Mouse (Mus musculus) T-cell, adult 2 months (primary cell): Measurements from ENCODE around the gene Tspan33.
A peak's percentile ranks its signal among the peaks of the same experiment; 100 is the strongest.
"Not testable (repeated sequence)": the region's sequence is repeated elsewhere in the genome, so short reads cannot be mapped to it uniquely, and the experiment has no call there.

ENCODE experiments used
- DNase-seq: peaks from one replicate; pipeline ENCODE4 v3.0.0; 2022; ENCODE audit warnings: low spot score

Gene Tspan33

DNA sequence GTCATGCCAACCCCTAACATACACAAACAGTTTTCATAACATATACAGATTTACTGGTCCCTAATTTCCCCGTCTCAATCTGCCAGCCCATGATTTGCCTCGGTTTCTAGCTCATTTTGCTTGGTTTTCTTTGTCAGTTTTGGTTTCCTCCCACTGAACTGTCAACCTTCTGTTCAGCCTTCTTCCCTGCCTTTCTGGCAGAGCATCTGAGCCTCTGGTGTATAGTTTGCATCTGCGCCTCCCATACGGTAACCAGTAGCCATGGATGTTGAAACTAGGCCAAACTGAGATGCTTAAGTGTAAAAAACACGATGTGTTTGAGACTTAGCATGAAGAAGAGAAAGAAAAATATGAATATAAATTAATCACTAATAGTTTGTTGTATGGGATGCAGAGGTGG lies 62.0 kb downstream of the Tspan33 start:
- DNase-seq = no peak

DNA sequence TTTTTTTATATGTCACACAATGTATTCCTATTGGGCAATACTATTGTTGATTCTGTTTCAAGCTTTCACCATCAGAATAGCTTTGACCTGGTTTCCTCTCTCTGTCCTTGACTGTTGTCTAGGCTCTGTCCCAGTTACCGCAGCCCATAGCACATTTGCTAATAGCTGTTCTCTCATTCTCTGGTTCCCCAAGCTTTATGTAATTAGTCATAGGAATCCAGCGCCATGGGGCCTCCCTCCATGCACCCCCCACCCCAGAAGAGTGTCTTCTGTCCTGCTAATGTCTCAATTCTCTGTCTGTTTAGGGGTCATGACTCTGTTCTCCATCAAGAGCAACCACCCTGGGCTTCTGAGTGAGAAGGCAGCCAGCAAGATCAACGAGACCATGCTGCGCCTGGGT lies 62.5 kb downstream of the Tspan33 start:
- DNase-seq = no peak

DNA sequence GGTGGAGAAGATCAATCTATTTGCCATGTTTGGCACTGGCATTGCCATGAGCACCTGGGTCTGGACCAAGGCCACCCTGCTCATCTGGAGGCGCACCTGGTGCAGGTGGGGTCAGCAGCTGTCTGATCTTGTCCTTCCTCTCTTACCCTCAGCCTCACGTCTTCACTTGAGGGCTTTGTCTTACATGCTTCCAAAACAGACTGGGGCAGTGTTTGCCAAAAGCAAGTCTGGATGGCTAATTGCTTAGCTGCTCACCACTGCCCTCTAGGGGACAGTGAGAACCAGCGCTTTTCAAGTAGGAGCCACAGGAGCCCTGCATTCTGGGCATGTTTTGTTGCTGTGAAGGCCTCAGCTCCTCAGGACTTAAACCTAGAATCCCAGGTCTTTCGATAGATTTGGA lies 64.4 kb downstream of the Tspan33 start:
- DNase-seq = peak; percentile 57

DNA sequence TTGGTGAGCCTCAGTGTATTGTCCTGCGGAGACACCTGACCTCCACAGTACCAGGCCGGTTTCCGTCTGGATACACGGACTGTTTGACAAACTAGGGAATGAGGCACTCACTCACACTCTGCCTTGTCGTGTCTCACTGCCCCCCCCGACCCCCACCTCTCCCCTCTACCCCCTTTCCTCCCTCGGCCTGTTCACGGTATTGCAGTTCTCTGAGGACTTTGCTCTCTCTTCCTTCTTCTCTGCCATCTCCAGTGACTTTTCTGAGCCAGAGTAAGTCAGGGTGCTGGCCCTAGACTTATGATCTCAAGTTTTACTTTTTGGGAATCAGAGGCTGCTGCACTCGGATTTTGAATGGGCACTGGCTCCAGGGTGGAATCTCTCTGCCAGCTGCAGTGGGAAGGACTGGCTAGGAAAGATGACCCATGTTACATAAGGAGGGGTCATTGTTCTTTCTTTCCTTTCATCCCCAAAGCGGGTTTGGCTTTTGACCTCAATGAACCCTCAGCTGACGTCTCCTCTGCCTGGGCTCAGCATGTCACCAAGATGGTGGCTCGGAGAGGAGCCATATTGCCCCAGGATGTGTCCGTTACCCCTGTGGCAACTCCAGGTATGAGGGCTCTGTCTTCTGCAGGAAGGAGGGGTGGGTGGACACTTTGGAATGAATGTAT lies 65.1 kb downstream of the Tspan33 start:
- no peak for DNase-seq

DNA sequence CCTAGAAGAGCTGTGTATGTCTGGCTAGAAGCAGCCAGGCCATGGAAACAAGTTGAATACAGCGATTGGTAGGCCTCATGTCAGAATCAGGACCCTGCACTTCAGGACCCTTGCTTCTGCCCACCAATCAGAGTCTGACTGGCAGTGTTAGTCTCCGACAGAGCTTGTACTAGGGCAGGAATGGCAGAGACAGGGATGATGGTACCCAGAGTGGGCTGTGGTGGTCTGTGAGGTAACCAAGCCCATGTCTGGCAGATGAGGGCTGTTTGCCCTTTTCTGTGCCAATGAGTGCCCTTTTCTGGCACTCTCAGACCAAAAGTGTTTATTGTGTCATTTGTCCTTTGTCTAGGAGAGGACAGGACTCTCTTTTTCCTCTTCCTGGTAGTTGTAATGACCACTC lies 66.4 kb downstream of the Tspan33 start:
- not testable (repeated sequence) for DNase-seq

DNA sequence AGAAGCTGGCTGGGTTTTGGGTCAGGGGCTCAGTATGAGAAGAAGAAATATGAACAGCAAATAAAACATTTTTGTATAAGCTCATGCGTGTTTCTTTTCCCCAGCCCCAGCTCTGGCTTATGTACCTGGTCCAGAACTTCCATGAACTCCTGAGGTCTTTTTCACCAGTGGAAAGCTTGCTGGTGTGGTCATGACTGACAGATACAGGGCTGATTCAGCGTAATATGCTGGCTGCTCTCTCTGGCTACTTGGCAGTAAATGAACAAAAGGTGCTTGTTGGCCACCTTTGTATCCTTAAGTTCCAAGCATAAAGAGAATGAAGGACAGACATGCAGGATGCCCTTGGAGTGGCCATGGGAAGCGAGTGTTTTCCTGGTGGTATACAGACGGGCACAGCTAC lies 67.3 kb downstream of the Tspan33 start:
- no peak for DNase-seq

DNA sequence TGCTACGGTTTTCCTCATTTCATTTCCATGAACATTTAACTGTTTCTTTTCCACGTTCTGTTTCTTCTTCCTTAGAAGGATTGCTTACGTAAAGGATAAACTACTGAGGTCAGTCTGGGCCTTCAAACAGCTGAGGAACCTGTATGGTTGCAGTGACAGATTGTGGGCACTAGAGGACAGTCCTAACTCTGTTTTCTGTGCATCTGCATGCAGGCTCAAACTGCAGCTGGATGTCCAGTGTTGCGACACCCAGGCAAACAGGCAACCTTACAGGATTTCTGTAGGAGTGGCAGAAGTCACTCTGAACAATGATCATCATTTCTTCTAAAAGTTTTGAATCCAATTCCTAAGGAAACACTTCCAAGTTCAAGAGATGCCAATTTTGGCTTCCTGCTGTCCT lies 68.5 kb downstream of the Tspan33 start:
- no peak for DNase-seq

DNA sequence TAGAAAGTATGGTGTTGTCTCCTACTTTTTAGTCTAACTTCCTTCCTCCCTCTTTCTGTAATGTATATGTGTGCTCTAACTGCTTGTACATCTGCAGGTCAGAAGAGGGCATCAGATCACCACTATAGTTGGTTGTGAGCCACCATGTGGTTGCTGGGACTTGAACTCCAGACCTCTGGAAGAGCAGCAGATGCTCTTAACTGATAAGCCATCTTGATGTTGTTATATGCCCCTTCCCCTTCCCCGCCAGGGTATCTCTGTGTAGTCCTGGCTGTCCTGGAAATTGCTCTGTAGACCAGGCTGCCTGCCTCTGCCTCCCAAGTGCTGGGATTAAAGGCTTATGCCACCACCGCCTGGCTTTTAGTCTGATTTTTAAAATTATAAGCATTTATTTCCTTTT lies 72.9 kb downstream of the Tspan33 start:
- no peak for DNase-seq
